ENCODE assay signal across 14 mouse cellular contexts in genomic region chr1:120196724-120197123, GRCm38 (mm10).
"Had no signal": no experiment of that assay in that cellular context is flagged by ENCODE, and none has a peak within 500 bp of the region (broad histone marks: within the 10 kb centered on the region; RNA-seq: fewer than 3 reads in every experiment).

No protein-coding gene starts in this region.

- ATAC-seq: intestine, postnatal 0 days had no signal

- H3K36me3 ChIP-seq: heart, embryonic 13.5 days; heart, embryonic 15.5 days; hindbrain, embryonic 10.5 days; hindbrain, embryonic 12.5 days; intestine, embryonic 15.5 days; limb, embryonic 10.5 days; limb, embryonic 12.5 days had no signal

- H3K4me3 ChIP-seq: heart, adult 2 months; heart, embryonic 13.5 days; heart, embryonic 15.5 days; hindbrain, embryonic 10.5 days; hindbrain, embryonic 12.5 days; intestine, embryonic 15.5 days; layer of hippocampus, adult 2 months; left cerebral cortex, adult 2 months; limb, embryonic 10.5 days; limb, embryonic 12.5 days had no signal

- H3K4me1 ChIP-seq: heart, embryonic 13.5 days; heart, embryonic 15.5 days; intestine, embryonic 15.5 days; limb, embryonic 10.5 days; limb, embryonic 12.5 days had no signal

- H3K4me2 ChIP-seq: heart, embryonic 11.5 days; heart, embryonic 13.5 days; heart, embryonic 15.5 days; hindbrain, embryonic 12.5 days; hindbrain, embryonic 14.5 days; intestine, embryonic 15.5 days; limb, embryonic 12.5 days; liver, embryonic 11.5 days had no signal

- H3K27me3 ChIP-seq: heart, embryonic 15.5 days; hindbrain, embryonic 12.5 days; intestine, embryonic 15.5 days; limb, embryonic 12.5 days had no signal

- H3K9ac ChIP-seq: heart, embryonic 13.5 days; heart, embryonic 15.5 days; hindbrain, embryonic 12.5 days; hindbrain, embryonic 14.5 days; intestine, embryonic 15.5 days; limb, embryonic 12.5 days had no signal

- H3K9me3 ChIP-seq: heart, embryonic 13.5 days; heart, embryonic 15.5 days; hindbrain, embryonic 10.5 days; hindbrain, embryonic 12.5 days; intestine, embryonic 15.5 days; limb, embryonic 10.5 days; limb, embryonic 12.5 days had no signal

- H3K27ac ChIP-seq: heart, adult 2 months; heart, embryonic 13.5 days; heart, embryonic 15.5 days; hindbrain, embryonic 10.5 days; hindbrain, embryonic 12.5 days; hindbrain, embryonic 14.5 days; intestine, embryonic 15.5 days; left cerebral cortex, adult 2 months; limb, embryonic 10.5 days; limb, embryonic 12.5 days had no signal
